In the genomic region with DNA sequence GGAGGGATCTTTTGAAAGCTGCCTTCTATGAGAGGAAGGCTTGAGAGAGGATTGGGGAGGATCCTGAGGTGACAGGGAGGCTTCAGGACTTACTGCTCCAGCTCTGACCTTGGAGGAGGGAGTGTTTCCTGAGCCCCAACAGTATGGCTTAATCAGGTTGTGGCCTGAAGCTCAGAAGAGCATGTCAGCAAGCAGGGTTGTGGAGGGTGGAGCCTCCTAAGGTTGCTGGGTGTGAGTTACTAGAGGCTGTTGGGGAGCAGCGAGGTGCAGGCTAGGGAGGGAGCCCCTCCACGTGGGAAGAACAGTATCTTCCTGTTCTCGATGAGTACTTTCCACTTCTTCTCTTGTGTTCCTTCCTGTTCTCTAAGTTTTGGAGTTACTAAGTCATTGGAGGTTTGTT, we compare ENCODE assay signal across 23 mouse cellular contexts. TPM values are rescaled to one million over a fixed set of nuclear protein-coding genes. Genes with fewer than 3 reads are reported as not detected.
DNase-seq lines count a peak whose midpoint lies in the region; ATAC-seq and TF ChIP-seq lines count a peak whose summit lies in the region.
"Had no signal": no experiment of that assay in that cellular context is flagged by ENCODE, and none has a peak within 500 bp of the region (broad histone marks: within the 10 kb centered on the region; RNA-seq: fewer than 3 reads in every experiment).

No protein-coding gene starts in this region.

- peaks cover 5% of the 10 kb centered on the region; the same call in 1 of the 2 replicates for H3K9me3 ChIP-seq in intestine, embryonic 16.5 days (ENCODE audit: control insufficient read depth, low read length)
- H3K9me3 ChIP-seq in intestine, embryonic 15.5 days, result no peaks in the 10 kb centered on the region
- H3K9me3 ChIP-seq in liver, embryonic 11.5 days (ENCODE audit: control insufficient read depth, low read length), result no peaks in the 10 kb centered on the region
- H3K9me3 ChIP-seq in liver, embryonic 13.5 days (replicated peaks), result no peaks in the 10 kb centered on the region
- H3K9me3 ChIP-seq in stomach, postnatal 0 days (ENCODE audit: control insufficient read depth, low read length), result no peaks in the 10 kb centered on the region
- H3K9me3 ChIP-seq: forebrain, embryonic 12.5 days; heart, embryonic 12.5 days; liver, embryonic 15.5 days; midbrain, embryonic 13.5 days had no signal

- no peak for TF ChIP-seq CTCF in stomach, postnatal 0 days (IDR thresholded peaks at IDR 0.05; ENCODE audit: low read depth)

- WGBS in intestine, embryonic 16.5 days, result 64% methylated on average over 3 of the region's 3 CpGs
- WGBS in intestine, embryonic 15.5 days, result 55% methylated on average over 3 of the region's 3 CpGs
- 34% methylated on average over 3 of the region's 3 CpGs for WGBS in liver, embryonic 11.5 days
- 21% methylated on average over 3 of the region's 3 CpGs for WGBS in liver, embryonic 13.5 days (ENCODE audit: insufficient replicate concordance)
- WGBS in stomach, postnatal 0 days, result 32% methylated on average over 3 of the region's 3 CpGs

- H3K9ac ChIP-seq in intestine, embryonic 16.5 days (ENCODE audit: low read depth, low read length), result no peak overlapping the region
- H3K9ac ChIP-seq in intestine, embryonic 15.5 days, result no peak overlapping the region
- no peak overlapping the region for H3K9ac ChIP-seq in liver, embryonic 11.5 days (ENCODE audit: low read depth, low read length)
- H3K9ac ChIP-seq in liver, embryonic 13.5 days, result peak overlapping the region; percentile 26; the same call in 1 of the 2 replicates
- no peak overlapping the region for H3K9ac ChIP-seq in stomach, postnatal 0 days (ENCODE audit: low read length)
- H3K9ac ChIP-seq: forebrain, embryonic 12.5 days; heart, embryonic 12.5 days; liver, embryonic 15.5 days; midbrain, embryonic 13.5 days had no signal

- ATAC-seq in intestine, embryonic 16.5 days, result 0 out of 2 replicates have a peak, but pooled peaks have one; percentile 26
- ATAC-seq in intestine, embryonic 15.5 days, result no peak
- no peak; the same call in 1 of the 2 replicates for ATAC-seq in liver, embryonic 11.5 days (replicated peaks; ENCODE audit: low FRiP score)
- peak; percentile 64 for ATAC-seq in liver, embryonic 13.5 days (ENCODE audit: low read depth)
- 0 out of 2 replicates have a peak, but pooled peaks have one; percentile 36 for ATAC-seq in stomach, postnatal 0 days (ENCODE audit: low FRiP score, low TSS enrichment)
- ATAC-seq: hindbrain, postnatal 0 days; midbrain, embryonic 13.5 days had no signal

- no peak overlapping the region for H3K4me2 ChIP-seq in intestine, embryonic 16.5 days (ENCODE audit: low read depth, low read length)
- H3K4me2 ChIP-seq in intestine, embryonic 15.5 days (replicated peaks), result no peak overlapping the region
- H3K4me2 ChIP-seq in liver, embryonic 11.5 days, result no peak overlapping the region
- no peak overlapping the region for H3K4me2 ChIP-seq in liver, embryonic 13.5 days
- no peak overlapping the region for H3K4me2 ChIP-seq in stomach, postnatal 0 days (replicated peaks; ENCODE audit: low read depth)
- H3K4me2 ChIP-seq: forebrain, embryonic 12.5 days; heart, embryonic 12.5 days; liver, embryonic 15.5 days; midbrain, embryonic 13.5 days had no signal

- H3K4me3 ChIP-seq in intestine, embryonic 16.5 days (ENCODE audit: low read length), result no peak overlapping the region
- no peak overlapping the region for H3K4me3 ChIP-seq in intestine, embryonic 15.5 days (replicated peaks)
- no peak overlapping the region for H3K4me3 ChIP-seq in liver, embryonic 11.5 days (ENCODE audit: low read depth, low read length)
- H3K4me3 ChIP-seq in liver, embryonic 13.5 days (replicated peaks), result no peak overlapping the region
- H3K4me3 ChIP-seq in stomach, postnatal 0 days (ENCODE audit: low read depth, low read length), result no peak overlapping the region
- H3K4me3 ChIP-seq: forebrain, embryonic 12.5 days; heart, embryonic 12.5 days; layer of hippocampus, adult 2 months; liver, embryonic 15.5 days; midbrain, embryonic 13.5 days had no signal

- H3K4me1 ChIP-seq in intestine, embryonic 16.5 days (ENCODE audit: control insufficient read depth, insufficient read depth, low read length), result peaks cover 37% of the 10 kb centered on the region
- peaks cover 24% of the 10 kb centered on the region for H3K4me1 ChIP-seq in intestine, embryonic 15.5 days (replicated peaks)
- H3K4me1 ChIP-seq in liver, embryonic 11.5 days (replicated peaks; ENCODE audit: control insufficient read depth, insufficient read depth, low read length), result peaks cover 18% of the 10 kb centered on the region
- H3K4me1 ChIP-seq in liver, embryonic 13.5 days (replicated peaks), result peaks cover 82% of the 10 kb centered on the region
- H3K4me1 ChIP-seq in stomach, postnatal 0 days (replicated peaks; ENCODE audit: control insufficient read depth, insufficient read depth), result peaks cover 5% of the 10 kb centered on the region; the same call in 1 of the 2 replicates

- H3K27me3 ChIP-seq in intestine, embryonic 16.5 days (replicated peaks; ENCODE audit: control insufficient read depth, insufficient read depth, low read length), result no peaks in the 10 kb centered on the region
- H3K27me3 ChIP-seq in intestine, embryonic 15.5 days (replicated peaks), result no peaks in the 10 kb centered on the region
- H3K27me3 ChIP-seq in liver, embryonic 11.5 days (replicated peaks; ENCODE audit: control insufficient read depth, insufficient read depth, low read length), result no peaks in the 10 kb centered on the region
- no peaks in the 10 kb centered on the region for H3K27me3 ChIP-seq in liver, embryonic 13.5 days
- H3K27me3 ChIP-seq in stomach, postnatal 0 days (ENCODE audit: control insufficient read depth, insufficient read depth, low read length), result no peaks in the 10 kb centered on the region
- H3K27me3 ChIP-seq: forebrain, embryonic 12.5 days; heart, embryonic 12.5 days; liver, embryonic 15.5 days had no signal

- DNase-seq in liver, result peak; percentile 48
- no peak for DNase-seq in liver, embryonic 11.5 days (ENCODE audit: low spot score)
- no peak for DNase-seq in liver, embryonic 13.5 days
- no peak for DNase-seq in stomach, postnatal 0 days (ENCODE audit: low spot score)
- no peak for DNase-seq in lung, adult 18-20 months
- DNase-seq in thymus, postnatal 0 days (ENCODE audit: low spot score), result no peak
- DNase-seq: adrenal gland, postnatal 36 days; cerebellum, adult 9-10 months; heart, adult 11 months; heart, postnatal 10 days; kidney, postnatal 25 days; lung, postnatal 10 days; right cerebral cortex, postnatal 14 days; spleen, adult 18-20 months; thymus, postnatal 14 days had no signal

- no peaks in the 10 kb centered on the region for H3K36me3 ChIP-seq in intestine, embryonic 16.5 days (ENCODE audit: control insufficient read depth, insufficient read depth, low read length)
- H3K36me3 ChIP-seq in intestine, embryonic 15.5 days, result no peaks in the 10 kb centered on the region
- H3K36me3 ChIP-seq in liver, embryonic 11.5 days (ENCODE audit: control insufficient read depth, insufficient read depth, low read length), result no peaks in the 10 kb centered on the region
- H3K36me3 ChIP-seq in liver, embryonic 13.5 days, result peaks cover 35% of the 10 kb centered on the region
- H3K36me3 ChIP-seq in stomach, postnatal 0 days (ENCODE audit: control insufficient read depth, insufficient read depth, low read length), result no peaks in the 10 kb centered on the region
- H3K36me3 ChIP-seq: forebrain, embryonic 12.5 days; heart, embryonic 12.5 days; midbrain, embryonic 13.5 days had no signal

- H3K27ac ChIP-seq in intestine, embryonic 16.5 days (ENCODE audit: low read length), result no peak overlapping the region
- no peak overlapping the region for H3K27ac ChIP-seq in intestine, embryonic 15.5 days
- H3K27ac ChIP-seq in liver, embryonic 11.5 days (ENCODE audit: low read depth, low read length), result no peak overlapping the region
- peak overlapping the region; percentile 32 for H3K27ac ChIP-seq in liver, embryonic 13.5 days
- no peak overlapping the region for H3K27ac ChIP-seq in stomach, postnatal 0 days (replicated peaks)
- H3K27ac ChIP-seq: forebrain, embryonic 12.5 days; hindbrain, postnatal 0 days; layer of hippocampus, adult 2 months; liver, embryonic 15.5 days; midbrain, embryonic 13.5 days had no signal

- TF ChIP-seq EP300 in stomach, postnatal 0 days (optimal IDR thresholded peaks at IDR 0.05), result no peak

RNA-seq across cellular contexts. Expression of a gene that starts 32.0 kb away (rescaled TPM):
- polyA plus RNA-seq in intestine, embryonic 16.5 days (2015; fragmentation: Nextera tagmentation; extraction: Ambion mirVana), result 16.9 and 17.8 TPM in 2 replicates
- polyA plus RNA-seq in intestine, embryonic 15.5 days (2015; fragmentation: Nextera tagmentation; extraction: Ambion mirVana), result 19.3 and 20.3 TPM in 2 replicates
- 17.5 and 19.8 TPM in 2 replicates for polyA plus RNA-seq in liver, embryonic 11.5 days (2014; fragmentation: Nextera tagmentation; extraction: Ambion mirVana)
- polyA plus RNA-seq in liver, embryonic 13.5 days (2015; fragmentation: Nextera tagmentation; extraction: Ambion mirVana), result 23.6 and 27.5 TPM in 2 replicates
- 8.8 and 9.6 TPM in 2 replicates for polyA plus RNA-seq in stomach, postnatal 0 days (2015; fragmentation: Nextera tagmentation; extraction: Ambion mirVana)
- 22.9 and 25.1 TPM in 2 replicates for polyA plus RNA-seq in thymus, postnatal 0 days (2015; fragmentation: Nextera tagmentation; extraction: Ambion mirVana)

Comparison
In these comparisons a context has a peak if more than half of its experiments do, and no peak if none do; other contexts are left out.
1. ATAC-seq: peak in intestine, embryonic 16.5 days (single experiment), liver, embryonic 13.5 days (single experiment) and stomach, postnatal 0 days (single experiment); none in intestine, embryonic 15.5 days (single experiment) and liver, embryonic 11.5 days (single experiment).